Mouse (Mus musculus): Measurements from ENCODE around the gene Dpy19l3.

DNA sequence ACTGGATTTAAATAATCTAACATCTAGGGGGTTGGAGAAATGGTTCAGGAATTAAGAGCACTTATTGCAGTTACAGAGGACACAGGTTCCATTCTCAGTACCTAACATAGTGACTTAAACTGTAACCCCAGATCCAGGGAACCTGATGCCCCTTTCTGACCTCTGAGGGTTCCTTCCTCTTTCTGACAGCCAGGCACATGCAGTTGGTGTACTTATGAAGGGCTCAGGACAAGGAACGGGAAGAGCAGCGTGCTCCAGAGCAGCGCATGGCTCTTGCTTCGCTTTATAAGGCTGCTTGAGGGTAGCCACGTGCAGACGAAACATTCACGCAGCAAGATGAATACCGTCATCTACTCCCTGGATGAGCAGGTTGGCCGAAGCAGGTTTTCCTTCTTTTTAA lies 3.4 kb downstream of the Dpy19l3 start:
- no peak for TF ChIP-seq CTCF (IDR thresholded peaks at IDR 0.05; ENCODE audit: insufficient read depth, low read depth, low read length)
- no peak for TF ChIP-seq POLR2A (IDR thresholded peaks at IDR 0.05; ENCODE audit: insufficient read depth, low read depth, low read length)

Data from olfactory bulb, adult 2 months (tissue).